Mouse (Mus musculus): Measurements from ENCODE around the gene Psme2. TPM values are rescaled to one million over a fixed set of nuclear protein-coding genes. Genes with fewer than 3 reads are reported as not detected.

Gene Psme2
- polyA plus RNA-seq (2015; fragmentation: Nextera tagmentation; extraction: Ambion mirVana) = 207 and 226 TPM in 2 replicates

GRCm38 (mm10) chr14:55590748-55591330 is at the start of gene Psme2:
Gene Psme2, minus strand, starts transcription at chr14:55591113.
- Histone ChIP-seq H3K4me2 (replicated peaks; ENCODE audit: low read depth, low read length) (peak within 1 kb of the TSS; percentile 78), H3K4me1 (ENCODE audit: insufficient read depth, low read length) (peaks cover 16% of the 10 kb centered on the region), H3K27ac (ENCODE audit: low read length) (peak within 1 kb of the TSS; percentile 100), H3K9ac (replicated peaks; ENCODE audit: low read length) (peak within 1 kb of the TSS; percentile 90), H3K9me3 (ENCODE audit: low read length) (no peaks in the 10 kb centered on the region), H3K27me3 (ENCODE audit: insufficient read depth, low read length) (no peaks in the 10 kb centered on the region), H3K4me3 (ENCODE audit: low read length) (peak within 1 kb of the TSS; percentile 97), H3K36me3 (ENCODE audit: insufficient read depth, low read length) (peaks cover 35% of the 10 kb centered on the region)
- 1% methylated on average over 21 of the region's 22 CpGs for WGBS
- ATAC-seq (ENCODE audit: low FRiP score, low TSS enrichment) = peak; percentile 98

DNA sequence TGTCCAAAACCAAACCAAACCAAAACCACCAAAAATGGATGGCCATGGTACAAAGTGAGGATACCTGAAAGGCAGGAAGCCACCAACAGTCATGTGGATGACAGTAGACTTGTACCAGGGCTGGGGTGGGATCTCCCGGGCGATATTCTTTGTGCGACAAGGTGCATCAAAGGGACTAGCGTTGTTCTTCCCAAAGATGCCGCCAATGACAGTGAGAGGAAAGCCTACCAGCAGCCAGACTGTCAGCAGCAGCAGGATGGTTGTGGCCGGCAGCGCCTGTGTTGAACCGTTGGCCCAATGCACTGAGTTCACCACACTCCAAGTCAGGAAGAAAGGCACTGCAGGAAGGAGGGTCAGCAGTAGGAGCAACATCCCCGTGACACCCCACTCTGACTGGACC is 46.9 kb upstream of the Psme2 start, which contains the start of gene Gm49378:
Gm49378 (minus strand) TSS at position 101 of the 400 bp plus-strand sequence.
- Histone ChIP-seq H3K4me3 (ENCODE audit: low read length) (no peak within 1 kb of the TSS), H3K9ac (replicated peaks; ENCODE audit: low read length) (no peak within 1 kb of the TSS), H3K27ac (ENCODE audit: low read length) (no peak within 1 kb of the TSS), H3K27me3 (ENCODE audit: insufficient read depth, low read length) (no peaks in the 10 kb centered on the region), H3K36me3 (ENCODE audit: insufficient read depth, low read length) (peaks cover 44% of the 10 kb centered on the region), H3K4me1 (ENCODE audit: insufficient read depth, low read length) (peaks cover 16% of the 10 kb centered on the region), H3K4me2 (replicated peaks; ENCODE audit: low read depth, low read length) (no peak within 1 kb of the TSS), H3K9me3 (ENCODE audit: low read length) (no peaks in the 10 kb centered on the region)
- 91% methylated on average over 9 of the region's 9 CpGs for WGBS
- ATAC-seq (ENCODE audit: low FRiP score, low TSS enrichment) = no peak

GRCm38 (mm10) chr14:55635523-55636007 is 44.7 kb upstream of the Psme2 start, which contains the start of gene Ipo4:
Gene Ipo4, minus strand, starts transcription at chr14:55635957.
- Histone ChIP-seq H3K9ac (replicated peaks; ENCODE audit: low read length) (peak within 1 kb of the TSS; percentile 83), H3K4me2 (replicated peaks; ENCODE audit: low read depth, low read length) (peak within 1 kb of the TSS; percentile 86), H3K27me3 (ENCODE audit: insufficient read depth, low read length) (no peaks in the 10 kb centered on the region), H3K9me3 (ENCODE audit: low read length) (no peaks in the 10 kb centered on the region), H3K27ac (ENCODE audit: low read length) (peak within 1 kb of the TSS; percentile 72; the same call in 1 of the 2 replicates), H3K4me1 (ENCODE audit: insufficient read depth, low read length) (peaks cover 9% of the 10 kb centered on the region), H3K4me3 (ENCODE audit: low read length) (peak within 1 kb of the TSS; percentile 76), H3K36me3 (ENCODE audit: insufficient read depth, low read length) (peaks cover 57% of the 10 kb centered on the region)
- WGBS = 1% methylated on average over 33 of the region's 33 CpGs
- ATAC-seq (ENCODE audit: low FRiP score, low TSS enrichment) = peak; percentile 87

DNA sequence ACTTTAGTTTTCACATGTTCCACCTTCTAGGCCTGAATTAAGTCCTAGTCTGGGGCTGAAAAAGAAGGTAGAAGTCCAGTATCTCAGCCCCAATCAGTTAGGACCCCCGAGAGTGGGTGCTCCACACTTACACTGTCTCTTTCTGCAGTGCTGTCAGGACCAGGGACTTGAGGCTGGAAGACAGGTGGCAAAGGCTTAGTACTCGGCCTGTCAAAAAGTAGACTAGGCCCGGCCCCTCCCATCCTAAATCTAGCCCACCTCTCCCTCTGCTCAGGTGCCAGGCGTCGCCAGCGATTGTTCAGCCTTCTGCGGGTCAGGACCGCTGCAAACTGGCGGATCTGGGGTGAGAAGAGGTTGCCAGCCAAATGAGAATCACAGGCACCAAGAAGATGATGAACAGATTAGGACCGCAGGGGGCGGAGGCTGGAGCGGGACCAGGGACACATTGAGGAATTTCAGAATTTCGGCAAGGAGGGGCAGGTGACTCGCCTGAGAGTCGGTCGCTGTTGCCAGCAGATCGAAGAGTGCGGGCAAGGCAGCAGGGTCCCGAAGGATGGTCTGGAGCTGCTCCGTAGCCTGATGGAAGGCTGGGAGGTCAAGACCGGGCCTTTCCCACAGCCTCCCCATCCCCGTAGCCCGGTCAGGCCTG is 44.1 kb upstream of the Psme2 start:
- H3K27me3 ChIP-seq (ENCODE audit: insufficient read depth, low read length) = no peaks in the 10 kb centered on the region

DNA sequence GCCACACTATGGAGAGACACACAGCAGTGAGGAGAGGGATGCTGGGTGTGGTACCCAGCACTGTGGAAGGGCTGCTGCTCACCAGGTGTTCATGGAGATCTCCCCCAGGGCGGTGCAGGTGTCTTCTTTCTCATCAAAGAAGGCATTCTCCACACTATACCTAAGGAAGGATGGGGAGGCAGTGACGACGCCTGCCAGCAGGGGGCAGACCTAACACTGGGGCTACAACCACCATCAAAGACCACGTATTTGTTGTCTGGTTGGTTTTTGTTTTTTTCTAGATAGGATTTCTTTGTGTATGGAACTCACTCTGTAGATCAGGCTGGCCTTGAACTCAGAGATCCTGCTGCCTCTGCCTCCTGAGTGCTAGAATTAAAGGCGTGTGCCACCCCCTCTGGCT is 38.4 kb upstream of the Psme2 start:
- Histone ChIP-seq H3K9me3 (ENCODE audit: low read length) (no peaks in the 10 kb centered on the region), H3K4me3 (ENCODE audit: low read length) (no peak overlapping the region), H3K4me1 (ENCODE audit: insufficient read depth, low read length) (peaks cover 1% of the 10 kb centered on the region), H3K9ac (replicated peaks; ENCODE audit: low read length) (no peak overlapping the region), H3K27ac (ENCODE audit: low read length) (no peak overlapping the region), H3K36me3 (ENCODE audit: insufficient read depth, low read length) (peaks cover 88% of the 10 kb centered on the region), H3K4me2 (replicated peaks; ENCODE audit: low read depth, low read length) (no peak overlapping the region), H3K27me3 (ENCODE audit: insufficient read depth, low read length) (no peaks in the 10 kb centered on the region)
- WGBS = 60% methylated on average over 5 of the region's 5 CpGs
- ATAC-seq (ENCODE audit: low FRiP score, low TSS enrichment) = no peak

More for the DNA sequence above, 44.1 kb upstream of the Psme2 start:
- ATAC-seq (ENCODE audit: low FRiP score, low TSS enrichment) = peak; percentile 60
- Histone ChIP-seq H3K27ac (ENCODE audit: low read length) (peak overlapping the region; percentile 72; the same call in 1 of the 2 replicates), H3K4me3 (ENCODE audit: low read length) (peak overlapping the region; percentile 76), H3K4me2 (replicated peaks; ENCODE audit: low read depth, low read length) (peak overlapping the region; percentile 86), H3K36me3 (ENCODE audit: insufficient read depth, low read length) (peaks cover 57% of the 10 kb centered on the region), H3K4me1 (ENCODE audit: insufficient read depth, low read length) (peaks cover 9% of the 10 kb centered on the region), H3K9me3 (ENCODE audit: low read length) (no peaks in the 10 kb centered on the region), H3K9ac (replicated peaks; ENCODE audit: low read length) (peak overlapping the region; percentile 83)
- WGBS = 2% methylated on average over 23 of the region's 23 CpGs

DNA sequence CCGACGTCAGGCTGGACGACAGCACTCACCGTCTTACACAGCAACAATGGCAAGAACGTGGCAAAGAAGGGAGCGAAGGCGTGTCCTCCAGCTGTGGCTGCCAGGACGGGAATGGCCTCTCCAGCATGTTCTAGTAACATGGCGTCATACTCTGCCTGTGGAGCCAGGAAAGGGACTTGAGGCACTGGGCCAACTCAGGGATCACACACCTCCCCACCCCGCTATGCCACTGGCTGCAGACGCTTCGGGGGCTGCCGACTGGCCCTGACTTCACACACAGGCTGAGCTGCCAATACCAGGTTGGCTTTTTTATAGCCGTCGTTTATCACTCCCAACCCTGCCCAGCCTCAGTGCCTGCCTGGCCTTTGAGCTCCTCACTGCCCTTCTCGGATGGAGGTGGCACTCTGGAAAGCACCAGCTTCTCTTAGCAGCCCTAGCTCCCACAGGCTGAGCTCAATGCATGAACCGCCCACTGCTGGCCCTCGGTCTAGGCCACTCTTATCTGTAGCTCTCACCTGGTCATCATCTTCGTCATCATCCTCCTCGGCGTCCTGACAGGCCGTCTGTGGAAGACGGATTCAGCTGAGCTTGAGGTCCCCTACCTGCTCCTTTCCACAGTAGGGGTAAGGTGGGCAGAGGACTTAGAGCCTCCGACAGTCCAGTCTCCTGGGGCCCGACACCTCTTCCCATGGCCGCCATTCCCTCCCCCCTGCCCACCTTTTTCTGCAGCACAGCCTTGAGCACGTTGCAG is 37.3 kb upstream of the Psme2 start:
- Histone ChIP-seq H3K9me3 (ENCODE audit: low read length) (no peaks in the 10 kb centered on the region), H3K4me1 (ENCODE audit: insufficient read depth, low read length) (no peaks in the 10 kb centered on the region), H3K4me2 (replicated peaks; ENCODE audit: low read depth, low read length) (no peak overlapping the region), H3K36me3 (ENCODE audit: insufficient read depth, low read length) (peaks cover 93% of the 10 kb centered on the region), H3K4me3 (ENCODE audit: low read length) (no peak overlapping the region), H3K27ac (ENCODE audit: low read length) (no peak overlapping the region), H3K9ac (replicated peaks; ENCODE audit: low read length) (no peak overlapping the region), H3K27me3 (ENCODE audit: insufficient read depth, low read length) (no peaks in the 10 kb centered on the region)
- ATAC-seq (ENCODE audit: low FRiP score, low TSS enrichment) = no peak
- WGBS = 76% methylated on average over 27 of the region's 27 CpGs

DNA sequence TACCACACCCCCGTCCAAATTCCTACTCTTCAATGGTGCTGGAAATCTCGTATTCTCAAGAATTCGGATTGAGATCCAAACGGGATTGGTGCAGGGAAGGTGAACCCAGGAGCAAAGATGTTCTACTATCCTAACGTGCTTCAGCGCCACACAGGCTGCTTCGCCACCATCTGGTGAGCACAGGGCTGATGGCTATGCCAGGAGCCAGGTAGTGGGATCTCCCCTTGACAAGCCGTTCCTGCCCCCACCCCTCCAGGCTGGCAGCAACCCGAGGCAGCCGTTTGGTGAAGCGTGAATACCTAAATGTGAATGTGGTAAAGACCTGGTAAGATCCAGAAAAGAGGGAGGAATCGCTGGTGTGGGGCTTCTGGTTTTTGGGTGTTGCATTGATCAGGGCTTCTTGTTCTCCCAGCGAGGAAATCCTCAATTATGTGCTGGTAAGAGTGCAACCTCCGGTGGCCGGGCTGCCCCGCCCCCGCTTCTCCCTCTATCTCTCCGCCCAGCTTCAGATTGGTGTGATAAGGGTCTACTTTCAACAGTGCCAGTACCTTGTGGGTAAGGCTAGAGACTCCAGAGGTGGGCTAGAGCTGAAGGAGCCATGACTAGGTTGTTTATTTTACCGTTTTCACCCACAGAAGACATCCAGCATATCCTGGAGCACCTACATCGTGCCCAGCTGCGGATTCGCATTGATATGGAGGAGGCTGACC is 27.7 kb upstream of the Psme2 start:
- peak; percentile 43; the same call in 1 of the 2 replicates for ATAC-seq (ENCODE audit: low FRiP score, low TSS enrichment)
- WGBS = 38% methylated on average over 22 of the region's 22 CpGs
- Histone ChIP-seq H3K4me2 (replicated peaks; ENCODE audit: low read depth, low read length) (peak overlapping the region; percentile 49), H3K9me3 (ENCODE audit: low read length) (no peaks in the 10 kb centered on the region), H3K36me3 (ENCODE audit: insufficient read depth, low read length) (peaks cover 3% of the 10 kb centered on the region; the same call in 1 of the 2 replicates), H3K9ac (replicated peaks; ENCODE audit: low read length) (peak overlapping the region; percentile 18), H3K27ac (ENCODE audit: low read length) (peak overlapping the region; percentile 13; the same call in 1 of the 2 replicates), H3K4me3 (ENCODE audit: low read length) (peak overlapping the region; percentile 38), H3K27me3 (ENCODE audit: insufficient read depth, low read length) (no peaks in the 10 kb centered on the region), H3K4me1 (ENCODE audit: insufficient read depth, low read length) (0 out of 2 replicates have a peak, but pooled peaks cover 5% of the 10 kb centered on the region)

- Histone ChIP-seq H3K27ac (ENCODE audit: low read length) (peak within 1 kb of the TSS; percentile 13; the same call in 1 of the 2 replicates), H3K9ac (replicated peaks; ENCODE audit: low read length) (peak within 1 kb of the TSS; percentile 18)
- peak; percentile 90 for ATAC-seq (ENCODE audit: low FRiP score, low TSS enrichment)
Observed at GRCm38 (mm10) chr14:55617822-55618221, 26.9 kb upstream of the Psme2 start, which contains the start of gene Rec8. Gene Rec8, plus strand, starts transcription at chr14:55618037.

GRCm38 (mm10) chr14:55616844-55617243 is 25.9 kb upstream of the Psme2 start:
- Histone ChIP-seq H3K9me3 (ENCODE audit: low read length) (no peaks in the 10 kb centered on the region), H3K27me3 (ENCODE audit: insufficient read depth, low read length) (no peaks in the 10 kb centered on the region), H3K27ac (ENCODE audit: low read length) (no peak overlapping the region), H3K4me3 (ENCODE audit: low read length) (no peak overlapping the region), H3K9ac (replicated peaks; ENCODE audit: low read length) (no peak overlapping the region), H3K36me3 (ENCODE audit: insufficient read depth, low read length) (no peaks in the 10 kb centered on the region), H3K4me1 (ENCODE audit: insufficient read depth, low read length) (0 out of 2 replicates have a peak, but pooled peaks cover 5% of the 10 kb centered on the region), H3K4me2 (replicated peaks; ENCODE audit: low read depth, low read length) (no peak overlapping the region)
- WGBS = 80% methylated on average over 2 of the region's 2 CpGs
- no peak for ATAC-seq (ENCODE audit: low FRiP score, low TSS enrichment)

More at GRCm38 (mm10) chr14:55617822-55618221, 26.9 kb upstream of the Psme2 start, which contains the start of gene Rec8:
- 18% methylated on average over 21 of the region's 21 CpGs for WGBS
- no peaks in the 10 kb centered on the region for H3K9me3 ChIP-seq (ENCODE audit: low read length)
- H3K36me3 ChIP-seq (ENCODE audit: insufficient read depth, low read length) = no peaks in the 10 kb centered on the region
- H3K4me1 ChIP-seq (ENCODE audit: insufficient read depth, low read length) = 0 out of 2 replicates have a peak, but pooled peaks cover 5% of the 10 kb centered on the region
- H3K4me3 ChIP-seq (ENCODE audit: low read length) = peak within 1 kb of the TSS; percentile 38
- no peaks in the 10 kb centered on the region for H3K27me3 ChIP-seq (ENCODE audit: insufficient read depth, low read length)
- H3K4me2 ChIP-seq (replicated peaks; ENCODE audit: low read depth, low read length) = peak within 1 kb of the TSS; percentile 49

Data from kidney, embryonic 16.5 days (tissue).